Mouse (Mus musculus) olfactory bulb, adult 2 months (tissue): ENCODE measurements around the gene Cdh6.

Source experiments
- CTCF ChIP-seq: fragments of 200-500 bp; IDR thresholded peaks from 2 replicates; pipeline ENCODE4 v1.5.1; 2012; ENCODE audit warnings: low read depth, mild to moderate bottlenecking, low read length, moderate library complexity; ENCODE audit not compliant: insufficient read depth
- POLR2A ChIP-seq: fragments of 200-500 bp; IDR thresholded peaks from 2 replicates; pipeline ENCODE4 v1.6.1; 2012; ENCODE audit warnings: mild to moderate bottlenecking, low read depth, low read length, moderate library complexity; ENCODE audit not compliant: insufficient read depth

- TF ChIP-seq POLR2A = no peak
- no peak for TF ChIP-seq CTCF
These were observed 1.8 kb downstream of the Cdh6 start for GRCm38 (mm10) chr15:13171486-13172364.
